Mouse (Mus musculus) embryonic facial prominence, embryonic 13.5 days (tissue): ENCODE results near the gene Snx29. TPM values are rescaled to one million over a fixed set of nuclear protein-coding genes. Genes with fewer than 3 reads are reported as not detected.

Source experiments
- polyA plus RNA-seq: library from polyadenylated mRNA; unstranded; fragments of >200 nt; fragmentation: Nextera tagmentation; extraction: Ambion mirVana; gene quantifications from 2 replicates; pipeline ENCODE4 v1.2.1, GENCODE M21; 2015

Snx29 gene
- polyA plus RNA-seq, 1 experiment from 2014 or later, result 18.1 TPM

Other genes starting within 250 kb of the Snx29 start
- 36.3 and 38.6 TPM in 2 replicates for gene Txndc11, start 188.3 kb upstream of the Snx29 start, polyA plus RNA-seq
- 98.5 and 119 TPM in 2 replicates for gene Zc3h7a, start 146.5 kb upstream of the Snx29 start, polyA plus RNA-seq
- gene Rsl1d1, start 119.6 kb upstream of the Snx29 start, polyA plus RNA-seq, result 199 and 218 TPM in 2 replicates
- 75.4 and 80.1 TPM in 2 replicates for gene Gspt1, start 68.6 kb upstream of the Snx29 start, polyA plus RNA-seq
- 0.35 TPM in 1 of 2 replicates, not detected in the other for gene Tnfrsf17, start 9.1 kb upstream of the Snx29 start, polyA plus RNA-seq